Mouse (Mus musculus) kidney, adult 2 months (tissue): ENCODE data around the gene Ros1. TPM values are rescaled to one million over a fixed set of nuclear protein-coding genes. Genes with fewer than 3 reads are reported as not detected.

ENCODE experiments used
- DNase-seq: peaks from one replicate; pipeline ENCODE4 v3.0.0; 2021
- H3K27ac ChIP-seq: fragments of 200-500 bp; 2 replicates; pipeline ENCODE4 v1.5.1; 2012; ENCODE audit warnings: low read depth, low read length, control low read depth, inconsistent platforms; ENCODE audit not compliant: insufficient read depth
- H3K27me3 ChIP-seq: fragments of 200-500 bp; replicated peaks from 2 replicates; pipeline ENCODE4 v1.6.1; 2012; ENCODE audit warnings: mild to moderate bottlenecking, moderate library complexity, low read length, inconsistent platforms; ENCODE audit not compliant: control insufficient read depth, insufficient read depth
- H3K36me3 ChIP-seq: fragments of 200-500 bp; 2 replicates; pipeline ENCODE4 v1.6.1; 2012; ENCODE audit warnings: mild to moderate bottlenecking, moderate library complexity, low read length, inconsistent platforms; ENCODE audit not compliant: control insufficient read depth, insufficient read depth
- H3K4me1 ChIP-seq: fragments of 200-500 bp; 2 replicates; pipeline ENCODE4 v1.6.1; 2011; ENCODE audit warnings: low read length; ENCODE audit not compliant: control insufficient read depth, insufficient read depth
- H3K4me3 ChIP-seq: fragments of 200-500 bp; 2 replicates; pipeline ENCODE4 v1.5.1; 2011; ENCODE audit warnings: mild to moderate bottlenecking, low read depth, low read length, control low read depth; ENCODE audit not compliant: insufficient read depth
- CTCF ChIP-seq: fragments of 200-500 bp; conservative IDR thresholded peaks from 2 replicates; pipeline ENCODE4 v1.5.1; 2011; ENCODE audit warnings: low read depth, mild to moderate bottlenecking, control low read depth, low read length, moderate library complexity, mixed read lengths; ENCODE audit not compliant: insufficient read depth, insufficient read length
- POLR2A ChIP-seq: fragments of 200-500 bp; IDR thresholded peaks from one replicate; pipeline ENCODE4 v1.6.1; 2011; ENCODE audit warnings: low read depth, low read length, control low read depth
- WGBS: fragments of 180-500 bp; shearing (Covaris S2); methylation state at CpG from one replicate; pipeline ENCODE4 v1.1.7; 2018; 5-methylcytosine and 5-hydroxymethylcytosine counted together
- polyA plus RNA-seq: library from polyadenylated mRNA; depleted of rRNA; stranded (reverse); fragments of >200 nt; gene quantifications from 2 replicates; pipeline ENCODE4 v1.2.3, GENCODE M21; 2012

Gene Ros1
- polyA plus RNA-seq, 1 experiment: 0.16 TPM

DNA sequence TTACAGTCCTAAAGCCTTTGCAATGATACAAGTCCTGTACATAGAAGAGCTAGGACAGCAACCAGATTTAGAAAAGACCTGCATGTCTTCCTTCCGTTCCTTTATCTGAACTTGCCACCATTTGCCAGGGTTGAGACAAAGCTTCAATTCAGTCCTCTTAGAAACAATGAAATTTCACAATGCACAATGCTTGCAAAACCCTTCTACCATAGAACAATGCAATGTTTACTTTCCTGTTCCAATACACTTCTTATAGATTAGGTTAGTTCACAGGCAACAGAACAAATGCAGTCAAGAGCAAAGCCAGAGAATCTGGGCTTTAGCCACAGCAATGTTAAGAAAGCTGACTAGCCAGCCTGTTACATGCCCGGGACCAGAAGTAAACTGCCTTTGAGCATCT is 9.0 kb upstream of the Ros1 start:
- no peaks in the 10 kb centered on the region for H3K27me3 ChIP-seq
- TF ChIP-seq POLR2A (no peak), CTCF (no peak)
- 89% methylated on average over 2 of the region's 2 CpGs for WGBS
- no peak overlapping the region for H3K4me3 ChIP-seq
- no peak overlapping the region for H3K27ac ChIP-seq
- no peak for DNase-seq
- no peaks in the 10 kb centered on the region for H3K4me1 ChIP-seq
- H3K36me3 ChIP-seq: no peaks in the 10 kb centered on the region

DNA sequence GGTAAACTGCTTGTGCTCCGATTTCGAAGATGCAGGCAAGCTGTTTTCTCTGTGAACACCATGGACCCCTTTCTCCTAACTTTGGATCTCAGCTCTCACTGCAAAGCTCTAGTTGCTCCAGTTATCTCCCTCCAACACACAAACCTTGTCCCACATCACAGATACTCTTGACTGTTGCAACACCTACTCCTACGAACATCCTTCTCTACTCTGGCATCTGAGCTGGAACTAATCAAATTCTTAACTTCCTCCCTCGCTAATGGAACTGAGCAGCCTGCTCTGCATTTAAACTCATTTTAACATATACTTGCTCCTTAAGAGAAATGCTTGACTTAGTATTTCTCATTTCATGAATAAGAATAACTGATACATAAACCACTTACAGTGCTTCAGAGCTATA is 9.1 kb downstream of the Ros1 start:
- no peak overlapping the region for H3K4me3 ChIP-seq
- TF ChIP-seq POLR2A: no peak
- TF ChIP-seq CTCF: no peak
- no peak for DNase-seq
- H3K36me3 ChIP-seq: no peaks in the 10 kb centered on the region
- no peaks in the 10 kb centered on the region for H3K27me3 ChIP-seq
- H3K4me1 ChIP-seq: no peaks in the 10 kb centered on the region
- H3K27ac ChIP-seq: no peak overlapping the region
- 77% methylated on average over 4 of the region's 4 CpGs for WGBS

DNA sequence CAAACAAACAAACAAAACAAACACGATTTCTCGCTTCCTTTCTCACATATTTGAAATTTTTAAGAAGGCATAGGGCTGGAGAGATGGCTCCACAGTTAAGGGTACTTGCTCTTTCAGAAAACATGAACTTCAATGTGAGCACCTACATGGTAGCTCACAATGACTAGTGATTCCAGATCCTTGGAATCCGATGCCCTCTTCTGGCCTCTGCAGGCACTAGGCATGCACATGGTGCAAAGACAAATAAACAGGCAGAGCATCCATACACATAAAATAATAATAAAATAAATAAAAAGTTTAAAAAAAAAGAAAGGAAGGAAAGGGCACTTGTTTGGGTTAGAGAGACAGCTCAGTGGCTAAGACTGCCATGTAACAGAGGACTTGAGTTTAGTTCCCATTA is 12.2 kb downstream of the Ros1 start:
- WGBS: 90% methylated on average over 3 of the region's 3 CpGs
- Histone ChIP-seq H3K27ac (no peak overlapping the region), H3K36me3 (no peaks in the 10 kb centered on the region), H3K4me1 (no peaks in the 10 kb centered on the region), H3K27me3 (no peaks in the 10 kb centered on the region), H3K4me3 (no peak overlapping the region)
- TF ChIP-seq CTCF (peak; percentile 44; the same call in 1 of the 2 replicates), POLR2A (no peak)
- peak; percentile 12 for DNase-seq

DNA sequence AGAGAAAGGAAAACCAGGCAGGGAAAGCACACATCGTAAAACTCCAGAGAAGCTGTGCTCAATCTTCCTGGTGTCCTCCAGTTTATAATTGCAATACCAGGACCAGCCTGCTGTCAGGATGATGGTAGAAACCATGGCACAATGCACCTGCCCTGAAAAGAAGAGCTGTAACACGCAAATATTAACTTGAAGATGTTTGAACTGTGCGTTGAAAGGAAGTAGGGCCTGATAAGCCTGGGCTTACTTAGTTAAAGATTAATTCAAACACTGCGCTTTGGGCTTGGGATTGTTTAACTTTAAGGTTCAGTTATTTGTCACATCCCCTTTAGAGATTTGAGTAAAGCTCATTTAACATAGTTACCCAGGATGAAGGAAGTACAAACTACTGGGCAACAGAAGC is 20.7 kb downstream of the Ros1 start:
- Histone ChIP-seq H3K4me3 (no peak overlapping the region), H3K4me1 (0 out of 2 replicates have a peak, but pooled peaks cover 2% of the 10 kb centered on the region), H3K27me3 (no peaks in the 10 kb centered on the region), H3K36me3 (no peaks in the 10 kb centered on the region), H3K27ac (no peak overlapping the region)
- no peak for DNase-seq
- TF ChIP-seq CTCF (no peak), POLR2A (no peak)
- 34% methylated on average over 4 of the region's 4 CpGs for WGBS

DNA sequence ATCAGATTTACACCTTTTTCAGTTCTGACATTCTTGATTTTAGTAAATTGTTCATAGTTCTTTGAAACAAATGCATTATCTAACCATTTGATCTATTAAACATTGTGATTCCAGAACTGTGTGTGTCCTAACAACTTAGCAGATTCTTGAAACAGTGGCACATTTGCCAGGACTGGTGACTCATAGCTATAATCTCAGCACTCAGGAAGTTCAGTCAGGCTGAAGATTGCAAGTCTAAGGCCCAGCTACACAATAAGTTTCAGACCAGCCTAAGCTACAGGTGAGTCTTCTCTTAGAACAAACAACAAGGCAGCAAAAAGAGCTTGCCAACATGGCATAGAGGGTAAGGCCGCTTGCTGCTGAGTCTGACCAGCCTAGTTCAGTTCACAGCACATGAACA is 24.6 kb downstream of the Ros1 start:
- H3K4me1 ChIP-seq: 0 out of 2 replicates have a peak, but pooled peaks cover 2% of the 10 kb centered on the region
- DNase-seq: no peak
- H3K36me3 ChIP-seq: no peaks in the 10 kb centered on the region
- 90% methylated on average over 1 of the region's 1 CpGs for WGBS
- no peak overlapping the region for H3K27ac ChIP-seq
- no peak for TF ChIP-seq POLR2A
- no peak for TF ChIP-seq CTCF
- H3K4me3 ChIP-seq: no peak overlapping the region
- H3K27me3 ChIP-seq: no peaks in the 10 kb centered on the region

DNA sequence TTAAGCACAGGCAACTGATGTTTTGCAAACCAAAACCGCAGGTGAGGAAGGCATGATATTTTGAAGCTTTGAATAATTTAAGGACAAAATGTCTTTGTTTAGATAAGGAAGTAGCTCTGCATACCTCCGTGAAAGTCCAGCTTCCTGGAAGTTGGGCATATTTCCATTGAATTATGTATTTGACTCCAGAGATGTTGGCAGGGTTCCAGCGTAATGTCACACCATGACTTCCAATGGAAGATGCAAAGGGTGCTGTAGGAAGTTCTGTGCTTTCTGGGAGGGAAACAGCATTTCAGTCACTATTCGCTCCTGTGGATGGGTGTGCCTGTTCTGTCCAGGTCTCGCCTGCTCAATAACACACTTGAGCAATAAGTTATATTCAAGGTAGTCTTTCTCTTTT is 25.2 kb downstream of the Ros1 start:
- no peaks in the 10 kb centered on the region for H3K36me3 ChIP-seq
- no peak overlapping the region for H3K27ac ChIP-seq
- H3K4me1 ChIP-seq: 0 out of 2 replicates have a peak, but pooled peaks cover 2% of the 10 kb centered on the region
- WGBS: 67% methylated on average over 5 of the region's 5 CpGs
- no peaks in the 10 kb centered on the region for H3K27me3 ChIP-seq
- peak; percentile 5 for DNase-seq
- H3K4me3 ChIP-seq: no peak overlapping the region
- no peak for TF ChIP-seq CTCF

DNA sequence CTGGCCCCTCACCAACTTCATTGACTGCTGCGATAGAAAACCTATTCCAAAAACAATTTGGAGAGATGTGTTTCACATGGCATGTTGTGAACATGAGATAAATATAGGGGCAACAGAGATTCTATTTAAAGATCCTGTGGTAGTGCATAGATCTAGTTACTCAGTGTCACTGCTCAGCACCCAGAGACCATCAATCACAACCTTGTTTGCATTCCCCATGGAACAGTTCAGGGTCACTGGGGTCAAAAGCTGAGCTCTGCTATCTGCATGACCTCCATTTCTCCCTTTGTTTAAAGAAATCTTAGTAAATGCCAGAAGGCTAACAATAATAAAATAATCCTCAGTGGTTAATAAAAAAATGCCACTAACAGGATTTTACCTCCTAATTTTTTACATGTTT is 29.7 kb downstream of the Ros1 start:
- H3K36me3 ChIP-seq: no peaks in the 10 kb centered on the region
- no peaks in the 10 kb centered on the region for H3K4me1 ChIP-seq
- no peaks in the 10 kb centered on the region for H3K27me3 ChIP-seq
- TF ChIP-seq CTCF (no peak), POLR2A (no peak)
- no peak overlapping the region for H3K4me3 ChIP-seq
- DNase-seq: no peak
- 36% methylated on average over 1 of the region's 1 CpGs for WGBS
- H3K27ac ChIP-seq: no peak overlapping the region

DNA sequence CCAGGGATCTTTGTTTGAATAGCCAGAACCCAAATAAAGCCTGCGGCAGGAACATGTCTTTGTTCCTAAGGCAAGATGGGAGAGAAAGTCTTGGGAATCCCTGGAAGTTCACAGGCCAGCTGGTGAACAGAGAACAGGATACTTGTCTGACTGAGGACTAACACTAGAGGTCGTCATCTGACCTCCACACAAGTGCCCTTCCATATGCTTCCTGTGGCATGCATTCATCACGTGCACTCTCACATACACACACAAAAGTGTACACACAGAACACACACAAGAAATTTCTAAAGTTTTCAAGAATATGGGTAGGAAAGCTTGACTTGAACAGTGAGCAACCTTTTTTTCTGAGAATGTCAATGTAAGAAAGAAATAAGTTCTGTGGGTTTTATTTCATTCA is 34.4 kb downstream of the Ros1 start:
- TF ChIP-seq POLR2A (no peak), CTCF (no peak; the same call in 1 of the 2 replicates)
- Histone ChIP-seq H3K27me3 (no peaks in the 10 kb centered on the region), H3K36me3 (no peaks in the 10 kb centered on the region), H3K4me3 (no peak overlapping the region), H3K4me1 (no peaks in the 10 kb centered on the region), H3K27ac (no peak overlapping the region)
- DNase-seq: no peak
- 55% methylated on average over 3 of the region's 3 CpGs for WGBS
